Mouse (Mus musculus) kidney, postnatal 0 days (tissue): ENCODE measurements around the gene Gm20388. TPM values are rescaled to one million over a fixed set of nuclear protein-coding genes. Genes with fewer than 3 reads are reported as not detected.

Experiments
- ATAC-seq: fragments of 200-750 bp; cut with Nextera tagmentation; replicated peaks from 2 replicates; pipeline ENCODE4 v1.8.0; 2017; ENCODE audit warnings: low read depth, moderate number of reproducible peaks, moderate TSS enrichment, moderate library complexity; ENCODE audit not compliant: low FRiP score
- DNase-seq: peaks from one replicate; pipeline ENCODE4 v3.0.0-alpha.2; 2016; ENCODE audit warnings: low spot score
- H3K27ac ChIP-seq: fragments of 300-500 bp; sonication (generic); 2 replicates; pipeline ENCODE4 v1.5.1; 2014; ENCODE audit warnings: mild to moderate bottlenecking
- H3K27me3 ChIP-seq: fragments of 300-500 bp; sonication (generic); 2 replicates; pipeline ENCODE4 v1.6.1; 2014; ENCODE audit warnings: low read length, mixed read lengths; ENCODE audit not compliant: insufficient read depth
- H3K36me3 ChIP-seq: fragments of 300-500 bp; sonication (generic); 2 replicates; pipeline ENCODE4 v1.6.1; 2014; ENCODE audit warnings: low read length, mixed read lengths; ENCODE audit not compliant: insufficient read depth
- H3K4me1 ChIP-seq: fragments of 300-500 bp; sonication (generic); replicated peaks from 2 replicates; pipeline ENCODE4 v1.6.1; 2014; ENCODE audit warnings: antibody characterized with exemption, low read length, mixed read lengths; ENCODE audit not compliant: insufficient read depth
- H3K4me2 ChIP-seq: fragments of 300-500 bp; sonication (generic); 2 replicates; pipeline ENCODE4 v1.6.1; 2014; ENCODE audit warnings: mild to moderate bottlenecking, low read length, moderate library complexity, mixed read lengths
- H3K4me3 ChIP-seq: fragments of 300-500 bp; sonication (generic); replicated peaks from 2 replicates; pipeline ENCODE4 v1.5.1; 2014; ENCODE audit warnings: low read depth, low read length
- H3K9ac ChIP-seq: fragments of 300-500 bp; sonication (generic); 2 replicates; pipeline ENCODE4 v1.6.1; 2014; ENCODE audit warnings: low read depth, low read length
- H3K9me3 ChIP-seq: fragments of 300-500 bp; sonication (generic); replicated peaks from 2 replicates; pipeline ENCODE4 v1.6.1; 2016; ENCODE audit warnings: low read length, inconsistent platforms, mixed read lengths
- CTCF ChIP-seq: IDR thresholded peaks from 2 replicates; pipeline ENCODE4 v1.5.1; 2016; ENCODE audit warnings: antibody characterized with exemption, low read depth, mild to moderate bottlenecking, moderate library complexity
- WGBS: fragments of 180-500 bp; shearing (Covaris S2); extraction: QIAGEN DNeasy Blood & Tissue Kit; methylation state at CpG from one replicate; pipeline ENCODE4 v1.1.7; 2014; 5-methylcytosine and 5-hydroxymethylcytosine counted together
- polyA plus RNA-seq: library from polyadenylated mRNA; unstranded; fragments of >200 nt; fragmentation: Nextera tagmentation; extraction: Ambion mirVana; gene quantifications from 2 replicates; pipeline ENCODE4 v1.2.1, GENCODE M21; 2015

Gene Gm20388
- polyA plus RNA-seq, 1 experiment from 2014 or later: not detected

- no peak for TF ChIP-seq CTCF
- Histone ChIP-seq H3K27me3 (no peaks in the 10 kb centered on the region), H3K4me1 (peaks cover 13% of the 10 kb centered on the region; the same call in 1 of the 2 replicates), H3K36me3 (no peaks in the 10 kb centered on the region), H3K9ac (no peak overlapping the region), H3K9me3 (no peaks in the 10 kb centered on the region), H3K4me2 (no peak overlapping the region), H3K27ac (no peak overlapping the region), H3K4me3 (0 out of 2 replicates have a peak overlapping the region, but pooled peaks have one; percentile 69)
- ATAC-seq (no peak), DNase-seq (no peak)
- WGBS: 43% methylated on average over 8 of the region's 8 CpGs
These were observed 1997.9 kb downstream of the Gm20388 start for GRCm38 (mm10) chr8:121908378-121909147.

- Histone ChIP-seq H3K9ac (no peak overlapping the region), H3K27ac (no peak overlapping the region), H3K4me2 (no peak overlapping the region), H3K4me1 (peaks cover 13% of the 10 kb centered on the region; the same call in 1 of the 2 replicates), H3K9me3 (no peaks in the 10 kb centered on the region), H3K27me3 (no peaks in the 10 kb centered on the region), H3K36me3 (no peaks in the 10 kb centered on the region), H3K4me3 (no peak overlapping the region)
- DNase-seq (no peak), ATAC-seq (no peak)
- 68% methylated on average over 8 of the region's 8 CpGs for WGBS
- TF ChIP-seq CTCF: no peak
These were observed 1998.5 kb downstream of the Gm20388 start for GRCm38 (mm10) chr8:121909148-121909541.

GRCm38 (mm10) chr8:121909663-121910062, 1999.0 kb downstream of the Gm20388 start:
- H3K4me1 ChIP-seq: peaks cover 13% of the 10 kb centered on the region; the same call in 1 of the 2 replicates

GRCm38 (mm10) chr8:121911400-121911799, 2000.8 kb downstream of the Gm20388 start:
- TF ChIP-seq CTCF: no peak
- Histone ChIP-seq H3K4me2 (no peak overlapping the region), H3K27me3 (no peaks in the 10 kb centered on the region), H3K4me1 (peaks cover 5% of the 10 kb centered on the region; the same call in 1 of the 2 replicates), H3K9me3 (no peaks in the 10 kb centered on the region), H3K27ac (no peak overlapping the region), H3K4me3 (no peak overlapping the region), H3K36me3 (no peaks in the 10 kb centered on the region), H3K9ac (no peak overlapping the region)
- DNase-seq: no peak
- WGBS: 88% methylated on average over 6 of the region's 6 CpGs
- ATAC-seq: no peak

More at GRCm38 (mm10) chr8:121909663-121910062, 1999.0 kb downstream of the Gm20388 start:
- 4% methylated on average over 6 of the region's 6 CpGs for WGBS
- Histone ChIP-seq H3K27me3 (no peaks in the 10 kb centered on the region), H3K27ac (no peak overlapping the region), H3K4me2 (no peak overlapping the region), H3K36me3 (no peaks in the 10 kb centered on the region), H3K4me3 (no peak overlapping the region), H3K9ac (no peak overlapping the region), H3K9me3 (no peaks in the 10 kb centered on the region)
- DNase-seq: peak; percentile 77
- no peak for ATAC-seq
- TF ChIP-seq CTCF: peak; percentile 85

DNA sequence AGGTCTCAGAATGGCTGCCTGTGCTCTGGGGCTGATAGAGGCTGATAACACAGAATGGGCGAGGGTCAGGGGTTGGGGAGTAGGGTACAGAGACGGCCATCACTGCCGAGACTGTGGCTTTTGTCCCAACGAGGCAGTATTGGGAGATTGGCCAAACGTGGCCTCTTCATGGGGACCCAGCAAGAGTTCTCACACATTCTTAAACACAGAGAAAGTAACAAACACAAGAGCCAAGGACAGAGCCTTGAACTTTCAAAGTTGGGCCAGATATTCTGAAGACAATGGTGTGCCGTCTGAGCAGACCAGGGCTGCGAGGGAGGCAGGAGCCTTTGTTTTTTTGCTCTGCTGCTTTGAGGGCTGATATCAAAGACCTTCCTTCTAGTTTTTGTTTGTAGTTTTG, 2001.3 kb downstream of the Gm20388 start:
- no peaks in the 10 kb centered on the region for H3K27me3 ChIP-seq
- H3K9ac ChIP-seq: no peak overlapping the region
- H3K36me3 ChIP-seq: no peaks in the 10 kb centered on the region
- no peaks in the 10 kb centered on the region for H3K9me3 ChIP-seq
- H3K4me3 ChIP-seq: no peak overlapping the region
- H3K4me1 ChIP-seq: 0 out of 2 replicates have a peak, but pooled peaks cover 5% of the 10 kb centered on the region
- no peak overlapping the region for H3K4me2 ChIP-seq
- no peak overlapping the region for H3K27ac ChIP-seq
- no peak for DNase-seq
- WGBS: 63% methylated on average over 7 of the region's 7 CpGs
- no peak for TF ChIP-seq CTCF
- no peak for ATAC-seq

DNA sequence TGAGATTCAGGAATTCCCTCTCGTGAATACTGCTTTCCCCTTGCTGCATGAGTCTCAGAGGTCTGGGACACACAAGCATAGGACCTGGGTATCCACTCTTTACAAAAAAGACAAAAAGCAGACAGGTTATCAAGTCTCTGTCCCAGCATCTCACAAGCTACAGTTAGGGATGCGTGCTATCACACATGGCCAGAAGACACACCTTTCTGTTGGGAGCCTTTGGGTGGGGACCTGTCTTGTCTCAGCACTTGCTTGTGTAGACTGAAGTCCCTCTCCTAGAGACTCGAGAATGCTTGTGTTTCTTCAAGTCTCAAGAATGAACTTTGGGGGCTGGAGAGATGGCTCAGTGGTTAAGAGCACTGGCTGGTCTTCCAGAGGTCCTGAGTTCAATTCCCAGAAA, 2002.2 kb downstream of the Gm20388 start:
- Histone ChIP-seq H3K27me3 (no peaks in the 10 kb centered on the region), H3K36me3 (no peaks in the 10 kb centered on the region), H3K27ac (no peak overlapping the region), H3K4me1 (0 out of 2 replicates have a peak, but pooled peaks cover 3% of the 10 kb centered on the region), H3K9me3 (no peaks in the 10 kb centered on the region), H3K4me2 (no peak overlapping the region), H3K9ac (no peak overlapping the region), H3K4me3 (no peak overlapping the region)
- ATAC-seq (no peak), DNase-seq (no peak)
- no peak for TF ChIP-seq CTCF
- 77% methylated on average over 3 of the region's 3 CpGs for WGBS

GRCm38 (mm10) chr8:121913378-121913777, 2002.7 kb downstream of the Gm20388 start:
- H3K27ac ChIP-seq: no peak overlapping the region
- no peak for DNase-seq

More at GRCm38 (mm10) chr8:121913378-121913777, 2002.7 kb downstream of the Gm20388 start:
- 84% methylated on average over 8 of the region's 8 CpGs for WGBS
- no peaks in the 10 kb centered on the region for H3K36me3 ChIP-seq
- TF ChIP-seq CTCF: no peak
- H3K27me3 ChIP-seq: no peaks in the 10 kb centered on the region
- no peaks in the 10 kb centered on the region for H3K9me3 ChIP-seq
- no peak overlapping the region for H3K9ac ChIP-seq
- H3K4me3 ChIP-seq: no peak overlapping the region
- H3K4me2 ChIP-seq: no peak overlapping the region
- no peak for ATAC-seq
- H3K4me1 ChIP-seq: no peaks in the 10 kb centered on the region
